Mouse (Mus musculus) intestine, embryonic 15.5 days (tissue): ENCODE data around the gene C2cd5. TPM values are rescaled to one million over a fixed set of nuclear protein-coding genes. Genes with fewer than 3 reads are reported as not detected.

Experiments
- ATAC-seq: fragments of 200-750 bp; cut with Nextera tagmentation; 2 replicates; pipeline ENCODE4 v1.8.0; 2017; ENCODE audit warnings: moderate TSS enrichment, moderate library complexity
- H3K27ac ChIP-seq: fragments of 300-500 bp; sonication (generic); 2 replicates; pipeline ENCODE4 v1.5.1; 2015; ENCODE audit warnings: mild to moderate bottlenecking, inconsistent platforms
- H3K27me3 ChIP-seq: fragments of 300-500 bp; sonication (generic); replicated peaks from 2 replicates; pipeline ENCODE4 v1.6.1; 2015; ENCODE audit warnings: inconsistent platforms
- H3K36me3 ChIP-seq: fragments of 300-500 bp; sonication (generic); 2 replicates; pipeline ENCODE4 v1.6.1; 2015; ENCODE audit warnings: inconsistent platforms
- H3K4me1 ChIP-seq: fragments of 300-500 bp; sonication (generic); replicated peaks from 2 replicates; pipeline ENCODE4 v1.6.1; 2015; ENCODE audit warnings: inconsistent platforms
- H3K4me2 ChIP-seq: fragments of 300-500 bp; sonication (generic); replicated peaks from 2 replicates; pipeline ENCODE4 v1.6.1; 2015; ENCODE audit warnings: mild to moderate bottlenecking, inconsistent platforms
- H3K4me3 ChIP-seq: fragments of 300-500 bp; sonication (generic); replicated peaks from 2 replicates; pipeline ENCODE4 v1.5.1; 2015; ENCODE audit warnings: inconsistent platforms
- H3K9ac ChIP-seq: fragments of 300-500 bp; sonication (generic); 2 replicates; pipeline ENCODE4 v1.6.1; 2015; ENCODE audit warnings: inconsistent platforms
- H3K9me3 ChIP-seq: fragments of 300-500 bp; sonication (generic); 2 replicates; pipeline ENCODE4 v1.6.1; 2016; ENCODE audit warnings: inconsistent platforms
- whole genome bisulfite sequencing: fragments of 180-500 bp; shearing (Covaris S2); methylation state at CpG from one replicate; pipeline ENCODE4 v1.1.7; 2015; 5-methylcytosine and 5-hydroxymethylcytosine counted together
- polyA plus RNA-seq: library from polyadenylated mRNA; unstranded; fragments of >200 nt; fragmentation: Nextera tagmentation; extraction: Ambion mirVana; gene quantifications from 2 replicates; pipeline ENCODE4 v1.2.1, GENCODE M21; 2015

The C2cd5 gene
- polyA plus RNA-seq, 1 experiment from 2014 or later, result 19.8 TPM

GRCm38 (mm10) chr6:142962476-142962875 is 137.5 kb downstream of the C2cd5 start:
- H3K9me3 ChIP-seq, result no peaks in the 10 kb centered on the region
- H3K4me1 ChIP-seq, result peaks cover 6% of the 10 kb centered on the region; the same call in 1 of the 2 replicates
- peak overlapping the region; percentile 12; the same call in 1 of the 2 replicates for H3K4me2 ChIP-seq
- no peak for ATAC-seq
- H3K9ac ChIP-seq, result no peak overlapping the region
- H3K27me3 ChIP-seq, result peaks cover 13% of the 10 kb centered on the region
- H3K4me3 ChIP-seq, result no peak overlapping the region
- WGBS, result 57% methylated on average over 10 of the region's 10 CpGs
- no peak overlapping the region for H3K27ac ChIP-seq
- no peaks in the 10 kb centered on the region for H3K36me3 ChIP-seq

GRCm38 (mm10) chr6:142961721-142962455 is 138.1 kb downstream of the C2cd5 start:
- H3K4me3 ChIP-seq, result no peak overlapping the region
- 61% methylated on average over 9 of the region's 9 CpGs for WGBS
- no peaks in the 10 kb centered on the region for H3K9me3 ChIP-seq
- H3K27me3 ChIP-seq, result peaks cover 13% of the 10 kb centered on the region
- H3K9ac ChIP-seq, result no peak overlapping the region
- H3K4me1 ChIP-seq, result peaks cover 6% of the 10 kb centered on the region; the same call in 1 of the 2 replicates
- H3K27ac ChIP-seq, result no peak overlapping the region
- peak overlapping the region; percentile 12; the same call in 1 of the 2 replicates for H3K4me2 ChIP-seq
- ATAC-seq, result no peak
- H3K36me3 ChIP-seq, result no peaks in the 10 kb centered on the region

Other genes with a start within 250 kb of the C2cd5 start
- gene St8sia1, start 135.7 kb downstream of the C2cd5 start, polyA plus RNA-seq, result 1.3 and 1.6 TPM in 2 replicates
- 17.9 and 18.6 TPM in 2 replicates for gene Etnk1, start 67.1 kb upstream of the C2cd5 start, polyA plus RNA-seq